Mouse (Mus musculus) bone marrow, adult 2 months (tissue): ENCODE measurements at regions not wholly inside any gene's neighbourhood (a gene's known extent, or its start where the extent isn't known, plus 50 kb on each side); places are given as distances from the start of the nearest gene placed in this dataset.

Source experiments
- CTCF ChIP-seq: fragments of 200-500 bp; IDR thresholded peaks from 2 replicates; pipeline ENCODE4 v1.5.1; 2011; ENCODE audit warnings: low read length, control low read depth; ENCODE audit not compliant: control insufficient read depth, insufficient read depth
- POLR2A ChIP-seq: fragments of 200-500 bp; IDR thresholded peaks from 2 replicates; pipeline ENCODE4 v1.6.1; 2011; ENCODE audit warnings: low read depth, mild to moderate bottlenecking, control low read depth, low read length, borderline replicate concordance; ENCODE audit not compliant: control insufficient read depth

DNA sequence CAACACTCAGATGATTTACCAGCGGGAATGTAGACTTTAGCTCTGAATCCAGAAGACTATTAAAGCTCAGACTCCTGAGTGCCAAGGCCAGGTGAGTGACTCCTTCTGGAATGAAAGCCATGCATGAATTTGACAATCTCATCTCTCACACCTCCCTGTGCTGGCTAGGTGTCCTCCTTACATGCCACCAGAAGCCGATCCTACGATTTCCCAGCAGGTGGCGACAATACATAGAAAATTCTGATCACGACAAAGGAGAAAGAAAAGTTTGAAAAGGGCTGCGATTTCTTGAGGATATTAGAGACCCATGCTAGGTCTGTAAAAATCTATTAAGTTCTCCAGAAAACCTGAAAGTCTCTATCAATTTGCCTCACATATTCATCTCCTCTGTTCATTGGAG is 198.7 kb upstream of the Rasgrp1 start:
- TF ChIP-seq CTCF (no peak), POLR2A (no peak)
